Mouse (Mus musculus) midbrain, embryonic 11.5 days (tissue): ENCODE data around the gene Chtop. TPM values are rescaled to one million over a fixed set of nuclear protein-coding genes. Genes with fewer than 3 reads are reported as not detected.

Source experiments
- ATAC-seq: fragments of 200-750 bp; cut with Nextera tagmentation; 2 replicates; pipeline ENCODE4 v1.8.0; 2017; ENCODE audit warnings: moderate TSS enrichment, moderate library complexity; ENCODE audit not compliant: low FRiP score
- DNase-seq: peaks from one replicate; pipeline ENCODE4 v3.0.0; 2015; ENCODE audit warnings: low spot score; ENCODE audit errors: missing footprints
- H3K27ac ChIP-seq: fragments of 300-500 bp; sonication (generic); 2 replicates; pipeline ENCODE4 v1.5.1; 2014; ENCODE audit warnings: low read depth, low read length
- H3K27me3 ChIP-seq: fragments of 300-500 bp; sonication (generic); 2 replicates; pipeline ENCODE4 v1.6.1; 2014; ENCODE audit warnings: mild to moderate bottlenecking, low read length, moderate library complexity, mixed read lengths; ENCODE audit not compliant: control insufficient read depth, insufficient read depth
- H3K36me3 ChIP-seq: fragments of 300-500 bp; sonication (generic); 2 replicates; pipeline ENCODE4 v1.6.1; 2014; ENCODE audit warnings: mild to moderate bottlenecking, low read length, moderate library complexity, mixed read lengths; ENCODE audit not compliant: control insufficient read depth, insufficient read depth
- H3K4me1 ChIP-seq: fragments of 300-500 bp; sonication (generic); 2 replicates; pipeline ENCODE4 v1.6.1; 2014; ENCODE audit warnings: low read length; ENCODE audit not compliant: control insufficient read depth, insufficient read depth
- H3K4me2 ChIP-seq: fragments of 300-500 bp; sonication (generic); 2 replicates; pipeline ENCODE4 v1.6.1; 2014; ENCODE audit warnings: mild to moderate bottlenecking, moderate library complexity
- H3K4me3 ChIP-seq: fragments of 300-500 bp; sonication (generic); 2 replicates; pipeline ENCODE4 v1.5.1; 2014; ENCODE audit warnings: low read depth, low read length
- H3K9ac ChIP-seq: fragments of 300-500 bp; sonication (generic); 2 replicates; pipeline ENCODE4 v1.6.1; 2014; ENCODE audit warnings: low read length
- H3K9me3 ChIP-seq: fragments of 300-500 bp; sonication (generic); 2 replicates; pipeline ENCODE4 v1.6.1; 2016; ENCODE audit warnings: low read length; ENCODE audit not compliant: control insufficient read depth
- WGBS: fragments of 180-500 bp; shearing (Covaris S2); extraction: QIAGEN DNeasy Blood & Tissue Kit; methylation state at CpG from one replicate; pipeline ENCODE4 v1.1.7; 2014; 5-methylcytosine and 5-hydroxymethylcytosine counted together
- polyA plus RNA-seq: library from polyadenylated mRNA; unstranded; fragments of >200 nt; fragmentation: Nextera tagmentation; extraction: Ambion mirVana; gene quantifications from 2 replicates; pipeline ENCODE4 v1.2.1, GENCODE M21; 2014

Gene Chtop
- polyA plus RNA-seq, 1 experiment from 2014 or later, result 138 TPM

- H3K9ac ChIP-seq, result 0 out of 2 replicates have a peak overlapping the region, but pooled peaks have one; percentile 24
Measured at GRCm38 (mm10) chr3:90514691-90515090, 5.4 kb upstream of the Chtop start.

GRCm38 (mm10) chr3:90513796-90514590 lies 4.7 kb upstream of the Chtop start, which contains the start of the genes S100a1 and S100a13:
Gene S100a1, minus strand, starts transcription at chr3:90514392.
Gene S100a13, plus strand, starts transcription at chr3:90514435.
- 2% methylated on average over 25 of the region's 25 CpGs for WGBS
- Histone ChIP-seq H3K4me1 (no peaks in the 10 kb centered on the region; the same call in 1 of the 2 replicates), H3K4me2 (peak within 1 kb of the TSS; percentile 68), H3K9me3 (no peaks in the 10 kb centered on the region), H3K9ac (peak within 1 kb of the TSS; percentile 52; the same call in 1 of the 2 replicates), H3K4me3 (peak within 1 kb of the TSS; percentile 23), H3K36me3 (no peaks in the 10 kb centered on the region), H3K27me3 (peaks cover 9% of the 10 kb centered on the region), H3K27ac (no peak within 1 kb of the TSS)
- ATAC-seq (peak; percentile 31), DNase-seq (peak; percentile 94)

More at GRCm38 (mm10) chr3:90514691-90515090, 5.4 kb upstream of the Chtop start:
- under 1% methylated on average over 10 of the region's 10 CpGs for WGBS
- no peaks in the 10 kb centered on the region for H3K36me3 ChIP-seq
- H3K4me3 ChIP-seq, result peak overlapping the region; percentile 23
- ATAC-seq (peak; percentile 64), DNase-seq (no peak)
- H3K4me1 ChIP-seq, result no peaks in the 10 kb centered on the region; the same call in 1 of the 2 replicates
- H3K27ac ChIP-seq, result no peak overlapping the region
- no peaks in the 10 kb centered on the region for H3K9me3 ChIP-seq
- H3K4me2 ChIP-seq, result peak overlapping the region; percentile 68
- peaks cover 9% of the 10 kb centered on the region for H3K27me3 ChIP-seq

GRCm38 (mm10) chr3:90512948-90513642 lies 3.8 kb upstream of the Chtop start:
- H3K36me3 ChIP-seq, result no peaks in the 10 kb centered on the region
- H3K4me1 ChIP-seq, result peaks cover 3% of the 10 kb centered on the region
- peaks cover 9% of the 10 kb centered on the region for H3K27me3 ChIP-seq
- H3K4me2 ChIP-seq, result no peak overlapping the region
- H3K4me3 ChIP-seq, result no peak overlapping the region
- H3K9ac ChIP-seq, result no peak overlapping the region
- no peak overlapping the region for H3K27ac ChIP-seq
- WGBS, result 82% methylated on average over 9 of the region's 9 CpGs
- DNase-seq (no peak), ATAC-seq (no peak)
- H3K9me3 ChIP-seq, result no peaks in the 10 kb centered on the region

GRCm38 (mm10) chr3:90512276-90512675 lies 3.0 kb upstream of the Chtop start:
- DNase-seq (no peak), ATAC-seq (no peak)
- Histone ChIP-seq H3K36me3 (peaks cover 1% of the 10 kb centered on the region; the same call in 1 of the 2 replicates), H3K27me3 (peaks cover 9% of the 10 kb centered on the region), H3K4me1 (peaks cover 11% of the 10 kb centered on the region), H3K4me3 (no peak overlapping the region), H3K27ac (no peak overlapping the region), H3K4me2 (no peak overlapping the region), H3K9me3 (no peaks in the 10 kb centered on the region), H3K9ac (no peak overlapping the region)
- 85% methylated on average over 5 of the region's 5 CpGs for WGBS

GRCm38 (mm10) chr3:90509747-90510123 lies 437 bp upstream of the Chtop start:
- H3K4me2 ChIP-seq, result peak overlapping the region; percentile 38
- 9% methylated on average over 2 of the region's 2 CpGs for WGBS
- H3K9me3 ChIP-seq, result no peaks in the 10 kb centered on the region
- peaks cover 6% of the 10 kb centered on the region for H3K27me3 ChIP-seq
- H3K27ac ChIP-seq, result peak overlapping the region; percentile 20; the same call in 1 of the 2 replicates
- peaks cover 14% of the 10 kb centered on the region for H3K36me3 ChIP-seq
- no peak for DNase-seq
- peaks cover 11% of the 10 kb centered on the region for H3K4me1 ChIP-seq
- peak; percentile 28 for ATAC-seq
- H3K9ac ChIP-seq, result no peak overlapping the region
- peak overlapping the region; percentile 96 for H3K4me3 ChIP-seq

GRCm38 (mm10) chr3:90508287-90508949 lies 880 bp downstream of the Chtop start:
- DNase-seq (peak; percentile 86), ATAC-seq (no peak)
- WGBS, result 5% methylated on average over 20 of the region's 20 CpGs
- Histone ChIP-seq H3K9me3 (no peaks in the 10 kb centered on the region), H3K36me3 (peaks cover 20% of the 10 kb centered on the region), H3K27ac (no peak overlapping the region), H3K4me2 (peak overlapping the region; percentile 84), H3K9ac (peak overlapping the region; percentile 99), H3K27me3 (peaks cover 3% of the 10 kb centered on the region), H3K4me1 (peaks cover 11% of the 10 kb centered on the region), H3K4me3 (peak overlapping the region; percentile 96)

- no peak overlapping the region for H3K4me3 ChIP-seq
- H3K27me3 ChIP-seq, result no peaks in the 10 kb centered on the region
- ATAC-seq (no peak), DNase-seq (peak; percentile 75)
- 94% methylated on average over 3 of the region's 3 CpGs for WGBS
- H3K9me3 ChIP-seq, result no peaks in the 10 kb centered on the region
- H3K27ac ChIP-seq, result no peak overlapping the region
- peaks cover 36% of the 10 kb centered on the region for H3K36me3 ChIP-seq
- H3K9ac ChIP-seq, result no peak overlapping the region
- peaks cover 11% of the 10 kb centered on the region for H3K4me1 ChIP-seq
- H3K4me2 ChIP-seq, result no peak overlapping the region
Measured at GRCm38 (mm10) chr3:90506362-90506761, 2.9 kb downstream of the Chtop start.

GRCm38 (mm10) chr3:90505216-90505615 lies 4.1 kb downstream of the Chtop start:
- H3K4me1 ChIP-seq, result peaks cover 11% of the 10 kb centered on the region
- WGBS, result 94% methylated on average over 5 of the region's 5 CpGs
- no peaks in the 10 kb centered on the region for H3K9me3 ChIP-seq
- DNase-seq, result no peak
- H3K9ac ChIP-seq, result no peak overlapping the region
- H3K27me3 ChIP-seq, result no peaks in the 10 kb centered on the region
- ATAC-seq, result no peak
- H3K4me2 ChIP-seq, result no peak overlapping the region
- peaks cover 39% of the 10 kb centered on the region for H3K36me3 ChIP-seq
- no peak overlapping the region for H3K4me3 ChIP-seq
- no peak overlapping the region for H3K27ac ChIP-seq
